Mouse (Mus musculus) E14TG2a.4 (cell line): ENCODE data around the gene Rai14.

Experiments used
- CTCF ChIP-seq: conservative IDR thresholded peaks from 2 replicates; pipeline ENCODE4 v1.5.1; 2014; ENCODE audit warnings: low read length
- POU5F1 ChIP-seq: IDR thresholded peaks from 2 replicates; pipeline ENCODE4 v1.6.1; 2014; ENCODE audit warnings: low read length, borderline replicate concordance

DNA sequence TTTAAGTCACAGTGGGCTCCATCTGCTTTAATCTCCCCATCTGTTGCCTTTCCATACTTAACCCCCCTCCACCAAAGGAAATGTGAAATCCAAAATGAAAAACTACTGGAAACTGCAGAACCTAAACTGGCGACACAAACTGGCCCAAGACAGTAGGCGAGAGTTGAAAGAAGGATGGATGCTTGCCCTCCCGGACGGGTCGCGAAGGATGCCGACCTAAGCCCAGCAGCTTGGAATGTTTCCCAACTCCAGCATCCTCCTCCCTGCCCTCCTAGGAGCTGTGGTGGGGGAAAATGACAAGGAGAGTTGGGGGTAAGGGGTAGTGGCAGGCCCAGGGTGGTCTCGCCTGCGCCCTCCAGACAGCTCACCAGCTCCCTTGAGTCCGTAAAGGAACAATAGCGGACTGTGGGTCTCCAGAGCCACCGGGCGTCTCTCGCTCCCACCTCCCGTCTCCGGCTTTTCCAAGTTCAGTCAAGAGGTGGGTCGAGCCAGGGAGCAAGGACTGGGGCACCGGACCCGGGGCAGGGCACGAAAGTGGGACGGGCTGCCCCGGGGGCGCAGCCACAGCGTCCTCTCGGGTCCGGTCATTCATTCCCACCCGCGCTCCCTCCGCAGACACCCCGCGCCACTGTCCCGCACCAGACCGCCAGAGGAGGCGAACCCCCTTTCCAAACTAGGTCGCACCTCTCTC lies 653 bp downstream of the Rai14 start:
- no peak for TF ChIP-seq CTCF
- TF ChIP-seq POU5F1: no peak
